Mouse (Mus musculus) layer of hippocampus, postnatal 14 days (tissue): Measurements from ENCODE around the gene 4933427D14Rik. TPM values are rescaled to one million over a fixed set of nuclear protein-coding genes. Genes with fewer than 3 reads are reported as not detected.
"Not testable (repeated sequence)": the region's sequence is repeated elsewhere in the genome, so short reads cannot be mapped to it uniquely, and the experiment has no call there.

Experiments
- DNase-seq, 2 experiments: peaks; one replicate each; pipeline ENCODE4 v3.0.0; 2021 to 2022; ENCODE audit warnings: low spot score in 2 of 2, mixed read lengths in 1 of 2
- total RNA-seq, 2 experiments: library from RNA; stranded (reverse); gene quantifications; 2 replicates each; pipeline ENCODE4 v1.2.3; 2021

The 4933427D14Rik gene
- total RNA-seq, 2 experiments from 2014 or later, result 22.9 to 23.3 TPM

GRCm38 (mm10) chr11:72206341-72207203 lies 687 bp downstream of the 4933427D14Rik start, which contains the start of gene Gm43951:
Gene Gm43951 (minus strand): TSS chr11:72206840.
- DNase-seq, result no peak

- no peak for DNase-seq
Observed at GRCm38 (mm10) chr11:72205256-72205655, 2.0 kb downstream of the 4933427D14Rik start.

GRCm38 (mm10) chr11:72203440-72203839 lies 3.8 kb downstream of the 4933427D14Rik start:
- no peak for DNase-seq

DNA sequence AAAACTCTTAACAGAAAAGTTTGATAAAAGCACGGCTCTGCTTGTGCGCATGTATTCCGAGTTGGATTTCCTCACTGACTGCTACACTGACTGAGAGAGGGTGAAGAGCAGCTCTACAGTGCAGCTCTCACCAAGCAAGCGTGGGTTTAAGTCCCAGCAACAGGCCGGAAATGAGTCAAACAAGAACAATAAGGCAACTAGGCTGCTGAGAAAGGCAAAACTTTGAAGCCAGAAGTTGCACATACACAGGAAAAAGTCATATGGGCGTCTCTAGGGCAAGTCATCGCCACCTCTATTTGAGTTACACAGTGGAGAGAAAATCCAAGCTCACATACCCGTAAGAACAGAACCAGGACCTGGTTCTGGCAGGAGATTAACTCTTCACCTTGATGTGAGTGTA lies 10.8 kb downstream of the 4933427D14Rik start:
- no peak for DNase-seq

DNA sequence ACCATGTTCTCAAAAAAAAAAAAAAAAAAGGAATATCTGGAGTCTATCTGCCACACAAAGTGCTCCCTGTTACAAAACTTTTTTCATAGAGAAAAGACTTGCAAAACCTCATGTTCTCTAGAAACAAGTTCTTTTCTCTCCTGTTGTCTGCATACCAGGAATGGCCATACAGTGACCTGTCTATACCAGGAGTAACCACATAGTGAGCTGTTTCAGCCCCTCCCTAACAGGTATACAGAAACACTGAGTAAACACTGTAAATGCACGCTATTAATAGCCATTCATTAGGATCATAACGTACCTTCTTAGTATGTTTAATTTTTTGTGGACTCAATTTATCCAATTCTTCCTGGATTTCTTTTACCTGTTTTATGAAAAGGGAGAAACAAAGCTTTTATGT lies 13.0 kb downstream of the 4933427D14Rik start:
- DNase-seq, result no peak

DNA sequence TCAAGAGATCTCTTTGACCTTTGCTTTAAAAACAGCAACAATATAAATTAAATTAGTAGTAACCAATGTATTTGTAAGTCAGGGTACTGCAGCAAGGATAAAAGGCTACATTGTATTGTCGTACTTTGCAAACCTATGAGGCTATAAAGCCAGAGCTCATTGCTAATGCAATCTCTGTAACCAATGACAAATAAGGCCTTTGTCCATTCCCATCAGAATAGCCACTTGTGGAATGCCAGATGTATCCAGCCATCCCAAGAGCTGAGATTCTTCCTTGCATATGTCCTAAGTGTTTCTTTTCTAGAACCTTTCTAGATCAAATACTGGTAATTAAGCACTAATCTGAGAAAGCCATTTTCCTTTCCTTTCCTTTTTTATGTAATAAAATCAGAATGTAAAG lies 16.4 kb downstream of the 4933427D14Rik start:
- no peak for DNase-seq

- DNase-seq, result no peak
Observed at GRCm38 (mm10) chr11:72184252-72184651, 23.0 kb downstream of the 4933427D14Rik start.

DNA sequence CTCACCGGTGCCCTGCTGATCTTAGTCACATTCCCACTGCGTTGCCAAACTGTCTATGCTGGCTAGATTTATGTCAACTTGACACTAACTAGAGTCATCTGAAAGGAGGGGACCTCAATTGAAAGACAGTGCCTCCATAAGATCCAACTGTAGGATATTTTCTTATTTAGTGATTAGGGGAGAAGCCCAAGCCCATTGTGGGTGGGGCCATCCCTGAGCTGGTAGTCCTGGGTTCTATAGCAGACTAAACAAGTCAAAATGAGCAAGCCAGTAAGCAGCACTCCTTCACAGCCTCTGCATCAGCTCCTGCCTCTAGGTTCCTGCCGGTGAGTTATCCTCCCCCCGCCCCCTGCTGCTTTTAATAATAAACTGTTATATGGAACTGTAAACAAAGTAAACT lies 26.1 kb downstream of the 4933427D14Rik start:
- DNase-seq, result no peak

DNA sequence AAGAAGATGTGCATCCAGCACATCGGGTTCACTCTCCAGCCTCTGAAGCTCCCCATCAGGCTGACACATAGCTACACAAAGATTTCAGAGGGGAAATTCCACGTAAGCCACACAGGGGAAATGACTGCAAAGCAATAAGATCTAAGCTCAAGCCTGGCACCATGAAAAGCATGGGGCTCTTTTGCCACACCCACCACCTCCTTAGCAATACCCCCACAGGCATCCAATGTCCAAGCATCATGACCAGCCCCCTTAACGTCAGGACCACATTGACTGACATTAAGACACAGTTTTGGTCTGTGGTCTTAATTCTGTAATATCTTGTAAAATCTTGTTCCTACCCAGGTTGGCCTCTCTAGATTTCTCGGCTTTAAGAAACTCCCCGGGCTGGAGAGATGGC lies 26.7 kb downstream of the 4933427D14Rik start:
- DNase-seq, result no peak

GRCm38 (mm10) chr11:72176553-72176952 lies 30.7 kb downstream of the 4933427D14Rik start:
- no peak for DNase-seq

- peak in 1 of 2 experiments; percentile 53 for DNase-seq
Observed at GRCm38 (mm10) chr11:72175966-72176365, 31.3 kb downstream of the 4933427D14Rik start.

DNA sequence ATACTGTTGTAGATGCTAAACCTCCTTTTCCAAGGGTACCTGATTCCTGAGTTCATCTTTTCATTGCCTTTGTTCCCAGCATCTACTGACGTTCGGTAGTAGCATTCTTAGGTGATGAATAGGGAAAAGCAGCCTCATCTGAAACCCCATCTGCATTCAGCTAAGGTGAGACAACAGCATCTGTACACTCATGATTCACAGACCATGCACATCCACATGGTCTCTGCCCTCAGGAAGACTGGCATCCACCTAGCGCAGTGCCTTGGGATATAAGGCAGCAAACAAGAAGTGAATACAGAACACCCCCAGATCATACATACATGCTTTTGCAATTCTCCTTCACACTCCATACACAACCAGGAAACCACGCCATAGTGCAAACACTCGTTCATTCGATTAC lies 32.5 kb downstream of the 4933427D14Rik start:
- no peak for DNase-seq

- DNase-seq, result no peak
Observed at GRCm38 (mm10) chr11:72173506-72173905, 33.8 kb downstream of the 4933427D14Rik start.

- not testable (repeated sequence) for DNase-seq
Observed at GRCm38 (mm10) chr11:72171906-72172305, 35.4 kb downstream of the 4933427D14Rik start.

DNA sequence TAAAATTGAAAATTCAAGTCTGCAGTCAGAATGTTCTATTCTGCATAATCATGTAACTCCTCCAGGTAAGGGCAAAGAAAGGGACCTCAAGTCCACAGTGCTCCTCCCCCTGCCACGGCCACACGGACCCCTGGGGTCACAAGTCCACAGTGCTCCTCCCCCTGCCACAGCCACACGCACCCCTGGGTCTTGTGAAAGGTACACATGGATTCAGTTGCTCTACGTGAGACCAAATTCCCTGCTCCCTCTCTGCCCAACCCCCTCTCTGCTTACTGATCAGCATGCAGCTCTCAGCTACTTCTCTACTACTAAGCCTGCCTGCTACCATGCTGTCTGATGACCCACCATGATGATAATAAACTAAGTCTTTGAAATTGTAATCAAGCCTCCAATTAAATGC lies 37.4 kb downstream of the 4933427D14Rik start:
- no peak for DNase-seq

- DNase-seq, result no peak
Observed at GRCm38 (mm10) chr11:72163198-72163597, 44.1 kb downstream of the 4933427D14Rik start.

DNA sequence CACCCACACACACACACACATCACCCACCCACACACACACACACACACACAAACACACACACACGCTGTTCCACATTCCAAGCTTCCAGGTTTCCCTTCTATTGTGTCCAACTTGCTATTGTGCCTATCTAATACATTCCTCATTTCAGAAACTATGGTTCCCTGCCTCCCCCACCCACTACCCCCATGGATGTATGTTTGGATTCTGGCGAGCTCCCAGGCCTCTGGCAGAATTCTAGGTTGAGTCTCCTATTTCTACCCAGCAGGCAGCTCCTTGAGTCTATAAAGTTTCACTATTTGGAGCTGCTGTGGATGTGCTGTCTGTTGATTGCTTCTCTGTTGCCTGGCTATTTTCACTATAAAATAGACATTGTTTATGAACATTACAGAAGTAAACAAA lies 50.6 kb downstream of the 4933427D14Rik start:
- no peak for DNase-seq

GRCm38 (mm10) chr11:72155981-72156428 lies 51.3 kb downstream of the 4933427D14Rik start:
- DNase-seq, result no peak

DNA sequence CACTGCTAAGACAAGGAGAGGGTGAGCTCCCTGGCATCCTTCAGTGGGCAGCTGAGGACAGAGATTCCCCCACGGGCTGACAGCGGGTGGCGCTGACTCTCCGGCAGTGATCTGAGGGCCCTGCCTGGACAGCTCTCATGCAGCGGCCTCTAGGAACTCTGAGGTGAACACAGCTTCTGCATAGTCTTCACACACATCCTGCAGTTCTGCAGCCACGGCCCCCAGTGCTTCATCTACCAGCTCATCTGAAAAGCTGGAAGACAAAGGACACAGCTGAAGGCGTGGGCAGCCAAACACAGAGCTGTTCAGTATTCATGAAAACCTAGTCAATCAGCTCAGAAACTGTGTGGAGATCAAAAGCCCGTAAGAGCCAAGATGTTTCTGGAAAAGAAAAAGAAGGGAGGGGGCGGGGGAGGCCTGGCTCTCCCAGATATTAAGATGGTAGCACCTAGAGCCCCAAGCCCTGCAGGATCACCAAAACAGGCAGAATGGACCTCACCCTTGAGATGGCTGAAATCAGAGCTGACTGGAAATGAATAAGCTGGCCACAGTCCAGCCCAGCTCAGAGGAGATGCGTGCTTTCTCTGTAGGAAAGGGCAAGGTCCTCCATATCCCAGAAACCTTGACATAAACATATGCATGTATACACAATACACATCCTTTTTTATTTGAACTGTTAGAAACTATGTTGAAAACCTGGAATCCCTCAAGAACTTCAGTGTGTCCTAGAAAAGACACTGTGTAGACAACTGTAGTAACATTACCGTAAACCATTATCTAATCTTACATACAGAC lies 51.9 kb downstream of the 4933427D14Rik start:
- peak; percentile 52 to 79 for DNase-seq

DNA sequence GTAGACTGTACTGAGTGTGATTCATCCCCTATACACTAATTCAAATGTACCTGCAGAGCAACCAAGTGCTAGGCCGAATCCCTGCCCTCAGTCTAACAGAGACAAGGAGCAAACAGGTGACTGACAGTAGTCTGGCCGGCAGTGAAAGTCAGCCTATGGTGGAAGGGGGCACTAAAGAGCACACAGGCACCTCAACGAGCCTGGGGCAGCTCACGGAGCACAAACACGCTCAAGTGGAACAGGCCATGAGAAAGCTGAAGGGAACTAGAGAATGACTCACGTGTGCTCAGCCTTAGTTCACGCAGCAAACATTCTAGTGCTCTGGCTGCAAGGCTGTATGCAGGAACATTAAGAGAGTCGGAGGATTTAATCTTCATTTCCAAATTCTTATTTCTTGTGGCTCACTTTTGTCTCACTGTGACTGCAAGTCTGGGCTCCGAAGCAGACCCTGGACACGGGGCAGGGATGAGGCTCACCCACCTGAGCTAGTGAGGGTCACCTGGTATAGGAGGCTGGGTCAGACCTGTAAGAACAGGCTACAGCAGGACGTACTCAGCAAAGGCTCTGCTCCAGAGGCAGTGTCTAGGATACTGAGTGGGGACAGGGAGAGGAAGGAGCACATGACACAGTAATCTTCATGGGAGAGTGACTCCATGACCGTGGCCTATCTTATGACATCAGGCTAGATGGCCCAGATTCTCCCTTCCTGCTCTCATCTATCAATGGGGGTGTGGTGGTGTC lies 54.0 kb downstream of the 4933427D14Rik start:
- DNase-seq, result no peak

GRCm38 (mm10) chr11:72151120-72151519 lies 56.1 kb downstream of the 4933427D14Rik start:
- DNase-seq, result no peak
